Mouse (Mus musculus) lung, postnatal 0 days (tissue): ENCODE results near the gene Sipa1l1. TPM values are rescaled to one million over a fixed set of nuclear protein-coding genes. Genes with fewer than 3 reads are reported as not detected.

Source experiments
- ATAC-seq: fragments of 200-750 bp; cut with Nextera tagmentation; 2 replicates; pipeline ENCODE4 v1.8.0; 2017; ENCODE audit warnings: moderate library complexity
- DNase-seq: peaks from one replicate; pipeline ENCODE4 v3.0.0-alpha.2; 2016; ENCODE audit warnings: low spot score
- H3K27ac ChIP-seq: fragments of 300-500 bp; sonication (generic); 2 replicates; pipeline ENCODE4 v1.5.1; 2014; ENCODE audit warnings: antibody characterized with exemption, mild to moderate bottlenecking, low read length, mixed read lengths
- H3K27me3 ChIP-seq: fragments of 300-500 bp; sonication (generic); replicated peaks from 2 replicates; pipeline ENCODE4 v1.6.1; 2014; ENCODE audit warnings: low read length, mixed read lengths; ENCODE audit not compliant: insufficient read depth
- H3K36me3 ChIP-seq: fragments of 300-500 bp; sonication (generic); 2 replicates; pipeline ENCODE4 v1.6.1; 2014; ENCODE audit warnings: low read length, mixed read lengths; ENCODE audit not compliant: insufficient read depth
- H3K4me1 ChIP-seq: fragments of 300-500 bp; sonication (generic); 2 replicates; pipeline ENCODE4 v1.6.1; 2014; ENCODE audit warnings: antibody characterized with exemption, low read depth, low read length, mixed read lengths; ENCODE audit not compliant: insufficient read depth
- H3K4me2 ChIP-seq: fragments of 300-500 bp; sonication (generic); replicated peaks from 2 replicates; pipeline ENCODE4 v1.6.1; 2014; ENCODE audit warnings: low read depth, mild to moderate bottlenecking, low read length, moderate library complexity, mixed read lengths
- H3K4me3 ChIP-seq: fragments of 300-500 bp; sonication (generic); 2 replicates; pipeline ENCODE4 v1.5.1; 2014; ENCODE audit warnings: low read depth, low read length
- H3K9ac ChIP-seq: fragments of 300-500 bp; sonication (generic); replicated peaks from 2 replicates; pipeline ENCODE4 v1.6.1; 2014; ENCODE audit warnings: low read depth, mild to moderate bottlenecking
- H3K9me3 ChIP-seq: fragments of 300-500 bp; sonication (generic); 2 replicates; pipeline ENCODE4 v1.6.1; 2016; ENCODE audit warnings: low read length, mixed read lengths
- CTCF ChIP-seq: IDR thresholded peaks from 2 replicates; pipeline ENCODE4 v1.5.1; 2016; ENCODE audit warnings: antibody characterized with exemption, mild to moderate bottlenecking
- EP300 ChIP-seq: IDR thresholded peaks from 2 replicates; pipeline ENCODE4 v1.6.1; 2016; ENCODE audit warnings: antibody characterized with exemption, mild to moderate bottlenecking, control low read depth
- WGBS: fragments of 180-500 bp; shearing (Covaris S2); extraction: QIAGEN DNeasy Blood & Tissue Kit; methylation state at CpG from one replicate; pipeline ENCODE4 v1.1.7; 2014; 5-methylcytosine and 5-hydroxymethylcytosine counted together
- polyA plus RNA-seq: library from polyadenylated mRNA; unstranded; fragments of >200 nt; fragmentation: Nextera tagmentation; extraction: Ambion mirVana; gene quantifications from 2 replicates; pipeline ENCODE4 v1.2.1, GENCODE M21; 2015

Sipa1l1 gene
- polyA plus RNA-seq, 1 experiment from 2014 or later = 10.2 TPM

DNA sequence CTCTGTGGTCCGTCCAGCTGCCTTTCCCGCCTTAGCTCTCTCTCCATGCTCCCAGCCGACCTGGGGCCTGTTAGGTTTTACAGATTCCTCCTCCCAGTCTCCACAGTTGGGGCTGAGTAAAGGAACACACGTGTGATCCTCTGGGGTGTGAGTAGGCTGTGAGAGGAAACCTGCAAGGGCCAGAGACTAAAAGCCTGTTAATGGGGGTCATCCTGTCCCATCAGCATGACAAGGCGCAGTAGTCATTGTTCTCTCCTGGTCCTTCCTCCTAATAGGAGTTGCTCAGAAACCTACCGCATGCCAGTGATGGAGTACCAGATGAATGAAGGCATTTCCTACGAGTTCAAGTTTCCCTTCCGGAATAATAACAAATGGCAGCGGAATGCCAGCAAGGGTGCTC lies 233.5 kb downstream of the Sipa1l1 start:
- no peaks in the 10 kb centered on the region for H3K36me3 ChIP-seq
- H3K4me3 ChIP-seq = no peak overlapping the region
- TF ChIP-seq CTCF = no peak
- TF ChIP-seq EP300 = 0 out of 2 replicates have a peak, but pooled peaks have one; percentile 14
- ATAC-seq = peak; percentile 77
- no peaks in the 10 kb centered on the region for H3K27me3 ChIP-seq
- no peak overlapping the region for H3K27ac ChIP-seq
- H3K4me1 ChIP-seq = peaks cover 7% of the 10 kb centered on the region
- peak; percentile 29 for DNase-seq
- 64% methylated on average over 9 of the region's 9 CpGs for WGBS
- H3K4me2 ChIP-seq = no peak overlapping the region
- no peak overlapping the region for H3K9ac ChIP-seq
- H3K9me3 ChIP-seq = no peaks in the 10 kb centered on the region

DNA sequence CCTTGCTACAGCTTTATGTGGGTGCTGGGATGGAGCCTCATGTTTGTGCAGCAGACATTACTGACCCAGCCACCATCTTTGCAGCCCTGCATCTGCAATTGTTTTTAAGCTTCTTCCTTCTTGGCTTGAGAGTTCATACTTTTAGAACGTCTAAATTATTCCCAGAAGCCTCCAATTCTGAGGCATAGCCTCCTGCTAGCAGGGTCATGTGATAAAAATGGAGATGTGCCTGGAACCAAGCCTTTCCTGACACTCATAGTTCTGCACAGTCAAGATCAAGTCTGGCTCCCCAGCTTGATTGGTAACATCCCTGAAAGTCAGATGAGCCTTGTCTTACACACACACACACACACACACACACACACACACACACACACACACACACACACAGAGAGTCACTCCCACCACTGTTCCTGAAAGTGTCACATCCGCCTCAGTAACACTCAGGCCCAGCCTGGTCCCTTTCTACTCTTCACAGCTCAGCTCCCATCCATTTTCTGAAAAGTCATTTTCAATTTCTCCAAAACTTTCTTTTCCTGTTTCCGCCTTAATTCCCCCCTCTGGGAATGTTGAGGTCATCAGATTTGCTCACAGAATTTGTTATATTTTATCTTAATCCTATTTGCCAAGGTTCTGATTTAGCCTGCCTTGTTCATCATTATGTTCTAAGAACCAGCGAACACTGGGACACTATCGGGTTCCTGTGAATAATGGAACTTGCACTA lies 238.6 kb downstream of the Sipa1l1 start:
- Histone ChIP-seq H3K36me3 (no peaks in the 10 kb centered on the region), H3K9ac (no peak overlapping the region), H3K27me3 (no peaks in the 10 kb centered on the region), H3K9me3 (no peaks in the 10 kb centered on the region), H3K4me3 (no peak overlapping the region), H3K4me2 (no peak overlapping the region), H3K4me1 (peaks cover 21% of the 10 kb centered on the region), H3K27ac (peak overlapping the region; percentile 47)
- DNase-seq (peak; percentile 47), ATAC-seq (peak; percentile 20; the same call in 1 of the 2 replicates)
- WGBS = 59% methylated on average over 5 of the region's 5 CpGs
- TF ChIP-seq CTCF = no peak
- TF ChIP-seq EP300 = no peak

DNA sequence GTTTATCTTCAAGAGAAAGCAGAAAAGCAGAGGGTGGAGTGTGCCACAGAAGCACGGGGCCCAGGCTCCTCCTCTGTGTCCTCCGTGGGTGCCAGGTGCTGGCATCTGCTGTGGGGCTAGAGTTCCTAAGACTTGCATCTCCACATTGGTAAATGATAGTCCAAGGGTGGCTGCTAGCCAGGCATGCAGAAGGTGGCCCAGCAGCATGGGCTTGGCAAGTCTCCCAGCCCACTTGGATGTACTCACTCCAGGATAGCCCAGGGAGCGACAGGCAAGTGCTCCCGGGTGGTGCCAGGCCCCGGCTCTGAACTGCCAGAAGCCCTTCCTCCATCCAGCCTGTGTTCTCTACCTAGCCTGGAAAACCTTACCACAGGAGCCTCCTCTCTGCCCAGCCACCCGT lies 239.4 kb downstream of the Sipa1l1 start:
- Histone ChIP-seq H3K9ac (no peak overlapping the region), H3K9me3 (no peaks in the 10 kb centered on the region), H3K4me1 (peaks cover 24% of the 10 kb centered on the region), H3K4me3 (no peak overlapping the region), H3K4me2 (no peak overlapping the region), H3K27ac (0 out of 2 replicates have a peak overlapping the region, but pooled peaks have one; percentile 20), H3K36me3 (no peaks in the 10 kb centered on the region), H3K27me3 (no peaks in the 10 kb centered on the region)
- TF ChIP-seq EP300 (no peak), CTCF (no peak)
- DNase-seq = peak; percentile 48
- WGBS = 31% methylated on average over 6 of the region's 6 CpGs
- ATAC-seq = peak; percentile 13; the same call in 1 of the 2 replicates

DNA sequence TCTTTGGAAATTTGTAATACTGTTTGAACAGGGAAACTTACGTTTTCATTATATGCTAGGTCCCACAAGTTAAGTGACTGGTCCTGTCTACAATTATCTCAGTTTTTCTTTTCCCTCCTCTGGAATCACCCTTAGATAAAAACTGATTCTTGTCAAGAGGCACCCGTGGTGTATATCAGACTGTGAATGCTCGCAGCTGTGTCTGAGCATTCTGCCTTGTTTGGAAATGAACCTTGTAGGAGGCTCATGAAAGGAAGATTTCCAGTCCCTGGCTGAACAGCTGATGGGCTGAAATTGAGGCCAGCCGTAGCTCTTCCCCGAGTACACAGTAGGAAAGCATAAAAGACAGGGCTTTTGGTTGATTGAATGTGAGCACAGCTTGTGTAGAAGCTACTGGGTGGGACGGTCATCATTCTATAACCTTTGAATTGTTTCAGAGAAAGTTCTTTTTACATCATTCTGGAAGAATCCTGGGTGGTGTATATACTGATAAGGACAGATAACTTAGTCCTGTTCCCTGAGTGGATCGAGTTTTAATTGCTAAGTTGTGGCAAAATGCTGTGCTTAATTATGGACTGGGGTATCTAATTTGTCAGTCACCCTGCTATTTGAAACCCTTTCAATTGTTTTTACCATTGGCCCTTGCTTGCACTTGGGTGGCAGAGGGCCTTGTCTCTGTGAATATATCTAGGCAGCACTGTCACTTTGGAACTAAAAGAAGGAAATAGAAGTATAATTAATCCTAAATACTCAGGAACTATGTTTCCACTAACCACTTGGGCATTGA lies 240.8 kb downstream of the Sipa1l1 start:
- H3K4me2 ChIP-seq = no peak overlapping the region
- no peak overlapping the region for H3K9ac ChIP-seq
- DNase-seq (peak; percentile 52), ATAC-seq (peak; percentile 6; the same call in 1 of the 2 replicates)
- TF ChIP-seq EP300 (no peak), CTCF (no peak)
- H3K4me1 ChIP-seq = peaks cover 24% of the 10 kb centered on the region
- H3K36me3 ChIP-seq = no peaks in the 10 kb centered on the region
- no peaks in the 10 kb centered on the region for H3K27me3 ChIP-seq
- no peak overlapping the region for H3K4me3 ChIP-seq
- WGBS = 60% methylated on average over 7 of the region's 7 CpGs
- no peak overlapping the region for H3K27ac ChIP-seq
- H3K9me3 ChIP-seq = no peaks in the 10 kb centered on the region

DNA sequence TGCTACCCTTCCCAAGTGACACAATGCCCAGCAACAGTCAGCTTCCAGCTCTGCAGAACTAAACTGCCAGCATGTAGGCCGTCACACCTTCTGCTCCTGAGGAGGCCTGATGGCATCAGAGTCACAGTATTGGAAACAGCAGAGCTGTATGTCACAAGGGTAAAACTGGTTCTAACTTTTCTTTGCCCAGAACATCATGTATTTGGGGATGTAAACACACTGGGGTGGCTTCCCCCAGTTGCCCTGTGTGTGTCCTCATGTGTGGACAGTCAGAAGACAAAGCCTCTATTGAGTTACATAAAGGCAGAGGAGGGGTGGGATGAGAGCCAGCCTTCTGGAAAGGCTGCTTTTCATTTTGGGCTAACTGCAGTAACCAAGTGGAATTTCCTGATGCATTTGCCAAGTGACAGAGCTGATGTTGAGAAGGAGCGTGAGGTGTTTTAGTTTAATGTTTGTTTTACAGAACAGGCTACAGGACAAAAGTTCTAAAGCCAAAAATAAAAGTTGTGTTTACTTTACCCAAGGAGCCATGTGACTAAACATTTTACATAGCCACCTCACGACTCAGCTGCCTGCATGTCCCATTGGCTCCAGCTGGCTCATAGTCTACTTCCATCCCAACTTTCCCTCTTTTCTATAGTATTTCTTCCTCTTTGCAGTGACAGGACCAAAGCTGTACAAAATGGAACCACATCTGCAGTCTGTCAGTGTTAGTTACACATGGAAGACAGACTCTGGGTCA lies 243.3 kb downstream of the Sipa1l1 start:
- Histone ChIP-seq H3K4me3 (no peak overlapping the region), H3K36me3 (no peaks in the 10 kb centered on the region), H3K4me1 (peaks cover 20% of the 10 kb centered on the region), H3K27ac (peak overlapping the region; percentile 68), H3K27me3 (no peaks in the 10 kb centered on the region), H3K9ac (no peak overlapping the region), H3K4me2 (no peak overlapping the region), H3K9me3 (no peaks in the 10 kb centered on the region)
- TF ChIP-seq CTCF (no peak), EP300 (peak; percentile 66; the same call in 1 of the 2 replicates)
- 6% methylated on average over 3 of the region's 3 CpGs for WGBS
- peak; percentile 94 for DNase-seq
- peak; percentile 72 for ATAC-seq
